Mouse (Mus musculus) lung, adult 2 months (tissue): ENCODE measurements around the gene Naa11. TPM values are rescaled to one million over a fixed set of nuclear protein-coding genes. Genes with fewer than 3 reads are reported as not detected.

Experiments
- DNase-seq: peaks from one replicate; pipeline ENCODE4 v3.0.0; 2022
- H3K4me1 ChIP-seq: fragments of 200-500 bp; 2 replicates; pipeline ENCODE4 v1.6.1; 2011; ENCODE audit warnings: low read length; ENCODE audit not compliant: control insufficient read depth, insufficient read depth
- H3K4me3 ChIP-seq: fragments of 200-500 bp; replicated peaks from 2 replicates; pipeline ENCODE3; 2011; ENCODE audit warnings: low read depth, mild to moderate bottlenecking, control low read depth, low read length; ENCODE audit errors: extremely low read depth
- CTCF ChIP-seq: fragments of 200-500 bp; IDR thresholded peaks from 2 replicates; pipeline ENCODE4 v1.5.1; 2011; ENCODE audit warnings: mild to moderate bottlenecking, low read length, control low read depth; ENCODE audit not compliant: insufficient read depth
- POLR2A ChIP-seq: fragments of 200-500 bp; IDR thresholded peaks from 2 replicates; pipeline ENCODE4 v1.6.1; 2011; ENCODE audit warnings: low read depth, mild to moderate bottlenecking, control low read depth, low read length, borderline replicate concordance; ENCODE audit errors: extremely low read depth
- WGBS: fragments of 180-500 bp; shearing (Covaris S2); methylation state at CpG from one replicate; pipeline ENCODE4 v1.1.7; 2018; 5-methylcytosine and 5-hydroxymethylcytosine counted together
- polyA plus RNA-seq: library from polyadenylated mRNA; depleted of rRNA; stranded (reverse); fragments of >200 nt; gene quantifications from 2 replicates; pipeline ENCODE4 v1.2.3, GENCODE M21; 2012; rRNA removed

Naa11 gene
- polyA plus RNA-seq, 1 experiment = not detected

- TF ChIP-seq POLR2A (no peak), CTCF (no peak)
- DNase-seq = no peak
- Histone ChIP-seq H3K4me1 (no peaks in the 10 kb centered on the region), H3K4me3 (no peak overlapping the region)
- WGBS = 61% methylated on average over 2 of the region's 2 CpGs
Observed at GRCm38 (mm10) chr5:97348760-97349159, 43.4 kb downstream of the Naa11 start.

- H3K4me3 ChIP-seq = no peak overlapping the region
- WGBS = 69% methylated on average over 8 of the region's 8 CpGs
- no peak for DNase-seq
- no peak for TF ChIP-seq CTCF
- no peak for TF ChIP-seq POLR2A
- no peaks in the 10 kb centered on the region for H3K4me1 ChIP-seq
Observed at GRCm38 (mm10) chr5:97348310-97348709, 43.9 kb downstream of the Naa11 start.

- WGBS = 86% methylated on average over 10 of the region's 10 CpGs
- no peak for DNase-seq
Observed at GRCm38 (mm10) chr5:97345732-97346253, 46.4 kb downstream of the Naa11 start.

GRCm38 (mm10) chr5:97345129-97345528, 47.0 kb downstream of the Naa11 start:
- H3K4me3 ChIP-seq = no peak overlapping the region
- no peak for DNase-seq
- TF ChIP-seq POLR2A (no peak), CTCF (no peak)
- H3K4me1 ChIP-seq = no peaks in the 10 kb centered on the region

More at GRCm38 (mm10) chr5:97345732-97346253, 46.4 kb downstream of the Naa11 start:
- TF ChIP-seq CTCF = no peak
- TF ChIP-seq POLR2A = no peak
- Histone ChIP-seq H3K4me3 (no peak overlapping the region), H3K4me1 (no peaks in the 10 kb centered on the region)

- DNase-seq = no peak
- TF ChIP-seq CTCF (no peak), POLR2A (no peak)
- no peak overlapping the region for H3K4me3 ChIP-seq
- H3K4me1 ChIP-seq = no peaks in the 10 kb centered on the region
- 84% methylated on average over 3 of the region's 3 CpGs for WGBS
Observed at GRCm38 (mm10) chr5:97344144-97344543, 48.0 kb downstream of the Naa11 start.

GRCm38 (mm10) chr5:97334794-97335193, 57.4 kb downstream of the Naa11 start:
- TF ChIP-seq CTCF (no peak), POLR2A (no peak)
- DNase-seq = no peak
- Histone ChIP-seq H3K4me3 (no peak overlapping the region), H3K4me1 (no peaks in the 10 kb centered on the region)
- 42% methylated on average over 3 of the region's 3 CpGs for WGBS

Other genes starting within 250 kb of the Naa11 start
- gene Gk2, start 64.6 kb upstream of the Naa11 start, polyA plus RNA-seq = not detected in 2 replicates